Mouse (Mus musculus) liver, postnatal 0 days (tissue): ENCODE measurements around the gene Wdr18.

ENCODE experiments used
- CTCF ChIP-seq: sonication (generic); IDR thresholded peaks from 2 replicates; pipeline ENCODE4 v1.5.1; 2016; ENCODE audit warnings: antibody characterized with exemption, low read depth
- EP300 ChIP-seq: IDR thresholded peaks from 2 replicates; pipeline ENCODE4 v1.6.1; 2016; ENCODE audit warnings: antibody characterized with exemption, low read depth, mild to moderate bottlenecking

- no peak for TF ChIP-seq CTCF
- no peak for TF ChIP-seq EP300
Observed at GRCm38 (mm10) chr10:79955691-79956090, 4.3 kb upstream of the Wdr18 start.
